Mouse (Mus musculus) heart, postnatal 14 days (tissue): ENCODE results near the gene Svop. TPM values are rescaled to one million over a fixed set of nuclear protein-coding genes. Genes with fewer than 3 reads are reported as not detected.
A peak's percentile ranks its signal among the peaks of the same experiment; 100 is the strongest.

Experiments
- DNase-seq, 2 experiments: peaks; one replicate each; pipeline ENCODE4 v3.0.0; 2021 to 2022
- intact Hi-C: fragments of 180-260 bp; cut with DNase I; formaldehyde crosslinking; loops from one replicate; pipeline ENCODE4 v1.15.1; 2025
- total RNA-seq, 2 experiments: library from RNA; stranded (reverse); gene quantifications; 2 replicates each; pipeline ENCODE4 v1.2.3; 2021

Svop gene
- total RNA-seq, 2 experiments from 2014 or later: 0.19 TPM; not detected in 1

- no peak for DNase-seq
- intact Hi-C loops: no loop called here
These were observed 110.9 kb downstream of the Svop start for GRCm38 (mm10) chr5:113980511-113980910.

GRCm38 (mm10) chr5:113977309-113977708, 114.1 kb downstream of the Svop start:
- intact Hi-C loops: no loop called here
- DNase-seq: peak in 1 of 2 experiments; percentile 36

Other genes starting within 250 kb of the Svop start
- 10 to 100 TPM; 41.1 to 51.1 TPM for gene Coro1c, start 182.8 kb downstream of the Svop start, total RNA-seq
- 10 to 100 TPM; 13.0 to 13.9 TPM for gene Ssh1, start 97.7 kb downstream of the Svop start, total RNA-seq
- gene Dao, start 87.9 kb downstream of the Svop start, total RNA-seq: not detected
- 10 to 100 TPM; 10.8 to 14.8 TPM for gene Usp30, start 26.1 kb downstream of the Svop start, total RNA-seq
- 1 to 10 TPM; 2.0 to 2.3 TPM for gene Alkbh2, start 36.6 kb upstream of the Svop start, total RNA-seq
- gene Ung, start 38.8 kb upstream of the Svop start, total RNA-seq: 10 to 100 TPM; 24.1 to 26.9 TPM
- 100 to 1,000 TPM; 184 to 195 TPM for gene Acacb, start 55.0 kb upstream of the Svop start, total RNA-seq
- not detected for gene Foxn4, start 182.2 kb upstream of the Svop start, total RNA-seq
- gene Myo1h, start 197.6 kb upstream of the Svop start, total RNA-seq: under 1 TPM; 0.12 to 0.29 TPM